Mouse (Mus musculus): Measurements from ENCODE around the gene Hsh2d.

Hsh2d gene

DNA sequence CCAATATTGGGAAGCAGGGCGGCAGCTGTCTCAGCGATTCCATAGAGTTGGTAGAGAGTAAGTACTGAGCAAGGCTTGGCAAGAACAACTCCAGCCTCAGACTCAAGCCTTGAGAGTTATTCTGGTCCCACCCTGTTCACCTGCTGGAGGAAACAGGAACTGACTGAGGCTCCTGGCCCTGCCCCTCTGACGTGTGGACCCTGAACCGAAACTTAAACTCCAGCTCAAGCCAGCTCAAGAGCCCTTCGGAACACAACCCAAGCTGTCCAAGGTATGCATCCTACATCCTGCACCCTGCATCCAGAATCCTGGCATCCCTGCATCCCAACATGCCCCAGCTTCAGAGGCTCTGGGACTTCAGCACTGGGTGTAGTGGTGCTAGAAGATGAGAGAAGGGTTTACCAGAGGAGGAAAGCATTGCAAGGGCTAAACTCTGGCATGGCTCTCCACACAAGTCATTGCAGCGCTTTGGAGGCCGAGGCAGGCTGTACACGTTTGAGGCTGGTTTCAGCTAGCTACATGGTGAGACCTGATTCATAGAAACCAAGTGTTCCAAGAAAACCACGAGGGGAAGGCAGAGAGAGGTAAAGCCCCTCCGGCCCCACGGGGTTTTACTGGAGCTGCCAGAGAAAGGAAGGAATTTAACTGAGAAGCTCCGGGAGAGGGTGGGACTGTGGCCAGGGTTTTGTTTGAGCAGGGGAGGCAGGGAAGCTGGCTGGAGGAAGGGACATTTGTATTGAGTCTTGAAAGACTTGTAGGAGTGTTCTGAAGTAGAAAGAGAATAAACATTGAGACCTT, at the start of gene Hsh2d:
TSS of gene Hsh2d (plus strand) at position 222 of the 798 bp plus-strand sequence.
- DNase-seq = no peak

DNA sequence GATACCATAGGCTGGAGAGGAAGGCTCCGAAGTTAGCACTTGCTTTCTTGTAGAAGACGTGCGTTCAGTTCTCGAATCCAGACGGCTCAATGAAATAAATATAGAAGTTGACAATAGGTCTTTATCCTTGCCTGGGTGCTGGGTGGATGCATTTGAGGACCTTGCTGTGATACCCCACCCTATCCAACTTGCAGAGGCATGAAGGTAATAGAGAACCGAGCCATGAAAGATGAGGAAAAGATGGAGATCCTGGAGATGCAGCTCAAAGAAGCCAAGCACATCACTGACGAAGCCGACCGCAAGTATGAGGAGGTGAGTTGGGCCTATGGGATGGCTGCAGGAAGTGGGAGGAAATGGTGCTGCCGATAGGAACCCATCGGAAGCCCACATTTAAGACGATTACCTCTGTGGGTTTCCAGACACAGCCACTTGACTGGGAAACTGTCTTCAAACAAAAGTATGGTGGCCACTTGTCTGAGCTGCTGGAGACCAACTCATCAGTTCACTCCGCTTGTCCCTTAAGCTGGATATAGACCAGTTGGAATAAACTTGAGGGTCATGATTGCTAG, 46.1 kb upstream of the Hsh2d start:
- DNase-seq = no peak

- no peak for DNase-seq
Observed at GRCm38 (mm10) chr8:72144345-72144975, 45.0 kb upstream of the Hsh2d start.

DNA sequence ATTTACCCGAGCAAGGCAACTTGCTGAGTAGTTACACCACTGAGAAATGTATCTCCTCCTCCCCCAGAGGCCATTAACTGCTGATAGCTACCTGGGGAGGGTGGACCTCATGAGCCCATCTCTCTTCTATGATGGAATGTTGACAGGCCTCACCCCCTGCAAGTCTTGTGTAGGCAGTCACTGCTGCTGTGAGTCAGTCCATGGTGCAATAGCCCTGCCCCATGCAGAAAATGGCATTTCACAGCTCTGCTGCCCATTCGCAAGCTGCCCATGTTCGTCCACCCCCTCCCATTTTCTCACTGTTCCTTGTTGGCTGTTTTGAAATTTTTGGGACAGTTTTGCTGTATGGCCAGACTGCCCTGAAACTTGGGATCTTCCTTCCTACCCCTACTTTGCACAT, 43.9 kb upstream of the Hsh2d start:
- DNase-seq = no peak

GRCm38 (mm10) chr8:72146056-72146455, 43.4 kb upstream of the Hsh2d start:
- DNase-seq = no peak

DNA sequence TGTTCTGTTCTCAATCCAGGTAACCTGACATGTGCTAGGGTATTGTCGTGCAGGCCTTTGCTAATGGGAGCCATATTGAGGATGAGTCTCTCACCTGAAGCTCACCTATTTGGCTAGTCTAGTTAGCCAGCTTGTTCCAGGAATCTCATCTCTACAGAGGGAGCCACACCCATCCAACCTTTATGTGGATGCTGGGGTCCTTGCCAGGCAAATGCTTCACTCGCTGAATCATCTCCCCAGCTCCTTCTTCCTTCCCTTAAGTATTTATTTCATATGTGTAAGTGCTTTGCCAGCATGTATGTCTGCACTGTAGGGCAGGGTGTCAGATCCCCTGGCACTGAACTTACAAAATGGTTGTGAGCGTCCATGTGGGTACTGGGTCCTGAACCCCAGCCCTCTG, 42.9 kb upstream of the Hsh2d start:
- no peak for DNase-seq

DNA sequence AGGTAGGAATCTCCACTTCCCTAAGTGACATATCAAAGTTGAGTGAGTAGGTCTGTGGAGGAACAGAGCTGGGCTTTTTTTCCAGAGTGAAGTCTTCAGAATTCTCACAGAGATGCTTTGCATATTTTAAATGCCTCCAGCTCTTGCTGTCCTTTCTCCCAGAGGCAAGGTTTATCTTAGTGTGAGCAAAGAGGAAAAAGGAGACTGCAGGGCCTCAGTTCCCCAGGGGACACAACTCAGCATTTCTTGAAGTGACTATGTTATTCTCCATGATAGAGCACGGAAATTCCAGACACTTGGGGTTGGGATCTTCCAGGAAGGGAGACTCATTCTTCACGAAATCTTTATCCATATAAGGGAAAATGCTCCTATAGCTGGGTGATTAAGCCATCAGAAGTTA, 42.2 kb upstream of the Hsh2d start:
- DNase-seq = no peak

DNA sequence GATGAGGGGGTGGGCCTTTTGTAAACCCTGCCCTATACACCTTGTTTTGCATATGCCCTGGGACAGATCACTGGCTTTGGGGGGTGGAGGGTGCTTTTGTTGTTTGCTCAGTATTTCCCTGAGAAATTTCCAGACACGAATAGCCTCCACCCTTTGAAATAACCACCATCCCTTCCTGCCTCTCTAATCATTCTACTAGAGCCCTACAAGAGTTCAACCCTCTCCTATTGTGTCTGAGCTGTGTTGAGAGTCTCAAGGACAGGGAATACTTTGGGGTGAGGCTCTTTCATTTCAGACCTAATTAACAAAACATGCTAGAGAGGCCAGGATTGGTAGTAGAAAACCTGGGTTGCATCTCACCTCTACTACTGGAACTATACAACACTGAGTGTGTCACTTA, 40.4 kb upstream of the Hsh2d start:
- DNase-seq = no peak

DNA sequence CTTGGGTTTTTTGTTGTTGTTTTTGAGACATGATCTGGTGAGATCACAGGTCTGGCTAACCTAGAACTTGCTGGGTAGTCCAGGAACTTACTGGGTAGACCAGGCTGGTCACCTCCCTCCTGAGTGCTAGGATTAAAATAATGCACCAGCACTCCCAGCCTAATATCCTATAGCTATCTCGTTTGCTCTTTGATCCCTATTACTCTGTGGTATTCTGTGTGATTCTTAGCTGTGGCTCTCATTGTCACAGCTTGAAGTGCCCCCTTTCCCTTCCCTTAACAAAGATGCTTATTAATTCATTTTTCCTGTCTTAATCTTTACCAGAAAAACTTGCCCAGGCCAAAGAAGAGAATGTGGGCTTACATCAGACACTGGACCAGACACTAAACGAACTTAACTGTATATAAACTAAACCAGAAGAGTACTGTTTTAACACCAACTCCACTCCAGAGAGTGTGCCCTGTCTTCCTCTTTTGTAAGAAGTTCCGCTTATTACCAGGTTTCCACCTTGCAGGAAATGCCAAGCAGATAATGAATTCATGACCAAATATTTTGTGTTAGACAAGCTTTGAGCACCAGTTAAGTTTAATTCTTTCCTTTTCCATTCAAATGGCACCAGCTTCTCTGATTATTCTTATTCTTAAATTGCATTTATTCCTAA, 37.9 kb upstream of the Hsh2d start:
- DNase-seq = no peak

DNA sequence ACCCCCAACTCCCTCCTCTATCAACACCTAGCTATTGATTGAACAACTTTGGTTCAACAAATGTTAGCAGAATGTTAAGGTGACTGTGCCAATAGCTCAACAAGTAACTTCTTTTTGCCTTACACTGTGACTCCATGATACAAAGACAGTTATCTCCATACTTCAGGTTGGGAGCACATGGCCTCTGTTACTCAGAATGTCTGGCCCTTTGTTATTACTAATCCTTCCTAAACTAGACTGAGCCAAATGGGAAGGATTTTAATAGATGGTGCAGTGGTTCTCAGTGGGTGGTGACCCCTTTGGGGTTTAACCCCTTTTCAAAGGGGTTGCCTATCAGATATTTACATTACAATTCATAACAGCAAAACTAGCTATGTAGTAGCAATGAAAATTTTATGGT, 36.1 kb upstream of the Hsh2d start:
- DNase-seq = no peak

DNA sequence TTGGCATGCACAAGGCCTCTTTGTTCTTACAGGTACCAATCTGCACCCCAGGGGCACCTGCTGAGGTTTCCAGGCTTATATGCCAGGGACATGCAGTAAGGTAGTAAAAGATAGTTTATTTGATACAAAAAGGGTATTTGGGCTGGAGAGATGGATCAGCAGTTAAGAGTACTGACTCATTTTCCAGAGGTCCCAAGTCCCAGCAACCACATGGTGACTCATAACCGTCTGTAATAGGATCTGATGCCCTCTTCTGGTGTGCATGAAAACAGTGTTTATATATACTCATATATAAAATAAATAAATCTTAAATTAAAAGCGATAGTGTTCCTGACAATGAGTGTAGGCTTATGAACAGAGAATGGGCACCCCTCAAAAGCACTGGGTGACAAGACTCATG, 31.3 kb upstream of the Hsh2d start:
- DNase-seq = no peak

DNA sequence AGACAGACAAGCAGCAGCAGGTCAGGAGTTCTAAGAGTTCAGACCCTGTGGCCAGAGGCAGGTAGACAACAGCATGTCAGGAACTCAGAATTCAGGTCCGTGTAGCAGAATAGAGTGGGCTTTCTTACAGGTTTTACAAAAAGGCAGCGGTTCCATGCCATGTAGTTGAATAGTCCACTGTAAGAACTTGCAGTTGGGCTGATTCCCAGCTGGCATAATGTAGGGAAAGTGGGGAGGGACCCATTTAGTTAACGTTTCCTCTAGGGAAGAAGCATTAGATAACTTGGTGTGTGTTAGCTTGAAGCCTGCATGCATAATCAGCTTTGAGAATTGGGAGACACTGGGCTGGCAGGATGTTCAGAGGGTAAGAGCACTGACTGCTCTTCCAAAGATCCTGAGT, 30.7 kb upstream of the Hsh2d start:
- DNase-seq = no peak

DNA sequence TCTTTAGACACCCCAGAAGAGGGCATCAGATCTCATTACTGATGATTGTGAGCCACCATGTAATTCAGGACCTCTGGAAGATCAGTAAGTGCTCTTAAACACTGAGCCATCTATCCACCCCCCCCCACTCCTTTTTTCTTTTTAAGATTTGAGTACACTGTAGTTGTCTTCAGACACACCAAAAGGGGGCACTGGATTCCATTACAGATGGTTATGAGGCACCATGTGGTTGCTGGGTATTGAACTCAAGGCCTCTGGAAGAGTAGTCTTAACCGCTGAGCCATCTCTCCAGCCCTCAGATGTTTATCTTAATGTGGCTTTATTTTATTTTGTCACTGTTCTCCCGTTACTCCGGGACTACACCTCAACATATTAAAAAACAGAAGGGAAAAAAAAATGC, 29.4 kb upstream of the Hsh2d start:
- no peak for DNase-seq

- DNase-seq = peak; percentile 99
Observed at GRCm38 (mm10) chr8:72160707-72161697, 28.4 kb upstream of the Hsh2d start, which contains the start of gene Rab8a. Gene Rab8a, plus strand, starts transcription at chr8:72161200.

- no peak for DNase-seq
Observed at GRCm38 (mm10) chr8:72162821-72163220, 26.6 kb upstream of the Hsh2d start.

DNA sequence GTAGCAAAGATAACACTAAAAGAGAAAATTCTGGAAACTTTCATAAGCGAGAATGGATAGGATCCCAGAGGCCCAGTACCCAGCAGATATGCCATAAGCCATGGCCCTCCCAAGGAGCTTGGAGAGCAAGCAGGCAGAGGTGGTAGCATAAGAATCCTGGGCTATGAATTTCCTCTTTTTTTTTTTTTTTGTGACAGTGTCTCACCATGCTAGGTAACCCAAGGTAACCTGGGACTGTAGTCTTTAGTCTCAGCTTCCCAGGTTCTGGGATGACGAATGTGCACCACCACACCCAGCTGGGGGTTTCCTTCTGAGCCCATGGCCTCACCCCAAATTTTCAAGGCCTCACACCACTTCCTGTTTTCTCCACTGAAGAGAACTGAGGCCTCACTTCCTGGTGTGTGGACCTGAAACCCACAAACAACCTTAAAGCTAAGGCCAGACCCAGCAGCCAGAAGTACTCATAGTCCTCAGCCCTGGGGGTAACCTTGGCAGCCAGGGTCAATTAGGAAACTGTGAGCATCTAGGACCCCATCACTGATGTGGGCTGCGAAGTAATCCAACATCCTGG, 20.3 kb upstream of the Hsh2d start:
- no peak for DNase-seq

DNA sequence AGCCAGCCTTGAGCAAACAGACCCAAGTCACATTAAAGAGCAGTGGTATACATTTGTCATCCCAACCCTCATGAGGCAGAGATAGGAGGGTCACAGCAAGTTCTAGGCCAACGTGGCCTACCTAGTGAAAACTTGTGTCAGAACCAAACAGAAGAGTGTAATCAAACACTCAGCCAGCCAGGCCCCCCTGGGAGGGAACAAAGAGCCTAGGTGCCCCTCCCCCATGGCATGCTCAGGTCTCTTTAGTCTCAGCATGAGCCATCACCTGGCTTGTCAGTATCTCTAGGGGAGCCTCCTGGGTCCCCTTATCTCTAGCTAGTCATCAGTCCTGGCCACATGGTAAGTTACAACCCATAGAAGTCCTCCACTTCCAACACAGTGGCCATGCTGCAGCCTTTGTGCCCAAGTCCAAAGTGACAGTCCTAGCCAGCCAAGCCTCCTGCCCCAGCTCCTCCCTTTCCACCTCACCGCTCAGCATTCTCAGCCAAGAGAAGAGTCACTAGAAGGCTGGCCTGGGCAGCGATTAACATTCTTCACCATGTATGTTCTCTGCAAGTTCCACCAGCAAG, 19.7 kb upstream of the Hsh2d start:
- DNase-seq = no peak

GRCm38 (mm10) chr8:72177346-72177925, 12.0 kb upstream of the Hsh2d start:
- peak; percentile 79 for DNase-seq

DNA sequence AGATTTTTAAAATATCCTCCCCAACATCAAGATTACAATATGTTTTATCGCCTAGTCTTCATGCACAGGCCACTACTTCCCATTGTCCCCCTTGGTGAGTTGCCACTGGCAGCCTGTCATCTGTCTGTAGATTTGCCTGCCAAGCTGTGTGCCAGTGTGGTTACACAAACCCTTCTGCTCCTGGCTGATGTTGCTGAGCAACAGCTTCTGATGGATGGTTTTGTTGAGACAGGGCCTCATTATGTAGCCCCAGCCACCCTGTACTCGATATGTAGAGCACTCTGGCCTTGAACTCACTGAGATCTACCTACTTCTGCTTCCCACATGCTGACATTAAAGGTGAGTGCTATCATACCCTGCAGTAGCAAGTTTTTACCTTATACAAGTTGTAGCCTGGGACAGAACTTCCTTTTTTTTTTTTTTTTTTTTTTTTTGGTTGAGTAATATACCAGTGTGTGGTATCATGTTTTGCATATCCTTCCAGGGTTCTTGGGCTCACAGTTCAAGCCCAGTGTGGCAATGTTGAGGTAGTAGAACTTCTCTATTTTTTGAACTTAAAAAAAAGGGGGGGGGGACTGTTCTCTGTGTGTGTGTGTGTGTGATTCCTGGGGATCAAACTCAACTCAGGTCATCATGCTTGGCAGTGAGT, 5.8 kb upstream of the Hsh2d start:
- no peak for DNase-seq

DNA sequence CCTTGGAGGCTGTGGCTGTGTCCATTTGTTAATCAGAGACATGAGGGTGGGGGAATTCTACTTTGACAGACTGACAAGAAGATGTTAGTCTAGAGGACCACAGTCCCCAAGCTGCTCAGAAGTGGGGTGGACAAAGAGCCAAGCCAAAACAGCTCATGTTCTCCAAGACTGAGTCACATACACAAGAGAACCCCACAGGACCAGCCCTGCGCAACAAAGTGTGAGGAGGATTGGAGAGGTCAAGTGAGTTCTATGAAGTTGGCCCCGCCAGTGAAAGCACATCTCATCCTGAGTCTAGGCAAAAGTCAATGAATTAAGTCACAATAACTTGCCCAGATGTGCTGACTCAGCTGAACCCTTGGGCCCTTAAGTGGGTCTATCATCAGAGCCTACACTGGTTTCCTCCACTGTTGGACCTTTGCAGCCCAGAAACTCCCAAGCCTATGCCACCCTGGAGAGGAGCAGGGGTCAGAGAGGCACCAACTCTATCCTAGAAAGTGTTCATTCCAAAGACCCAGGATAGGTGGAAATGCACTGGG, 1.6 kb upstream of the Hsh2d start:
- DNase-seq = no peak

DNA sequence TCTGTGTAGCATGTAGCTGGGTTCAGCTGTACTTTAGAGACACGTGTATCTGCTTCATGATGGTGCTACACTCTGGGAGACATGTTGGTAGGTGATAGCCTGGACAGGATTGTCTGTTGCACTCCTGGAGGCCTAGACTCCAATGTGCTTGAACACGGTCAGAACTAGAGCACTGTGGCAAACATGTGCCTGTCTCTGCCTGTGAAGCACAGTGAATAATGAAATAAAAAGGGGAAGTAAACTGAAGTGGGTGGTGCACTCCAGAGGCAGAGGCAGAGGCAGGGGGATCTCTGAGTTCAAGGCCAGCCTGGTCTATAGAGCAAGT, 739 bp downstream of the Hsh2d start:
- DNase-seq = no peak

All from right cerebral cortex, postnatal 14 days (tissue).